Mouse (Mus musculus) lung, embryonic 16.5 days (tissue): ENCODE measurements around the gene Large1. TPM values are rescaled to one million over a fixed set of nuclear protein-coding genes. Genes with fewer than 3 reads are reported as not detected.

Experiments used
- ATAC-seq: fragments of 200-750 bp; cut with Nextera tagmentation; 2 replicates; pipeline ENCODE4 v1.8.0; 2017; ENCODE audit warnings: low read depth, mild to moderate bottlenecking, moderate library complexity
- H3K27ac ChIP-seq: fragments of 300-500 bp; sonication (generic); 2 replicates; pipeline ENCODE4 v1.5.1; 2014; ENCODE audit warnings: mild to moderate bottlenecking, control low read depth, low read length
- H3K27me3 ChIP-seq: fragments of 300-500 bp; sonication (generic); 2 replicates; pipeline ENCODE4 v1.6.1; 2014; ENCODE audit warnings: low read depth, low read length, mixed read lengths; ENCODE audit not compliant: control insufficient read depth, insufficient read depth
- H3K36me3 ChIP-seq: fragments of 300-500 bp; sonication (generic); 2 replicates; pipeline ENCODE4 v1.6.1; 2014; ENCODE audit warnings: low read length; ENCODE audit not compliant: control insufficient read depth, insufficient read depth
- H3K4me1 ChIP-seq: fragments of 300-500 bp; sonication (generic); replicated peaks from 2 replicates; pipeline ENCODE4 v1.6.1; 2014; ENCODE audit warnings: low read length, mixed read lengths; ENCODE audit not compliant: control insufficient read depth, insufficient read depth
- H3K4me2 ChIP-seq: fragments of 300-500 bp; sonication (generic); 2 replicates; pipeline ENCODE4 v1.6.1; 2014; ENCODE audit warnings: low read depth, low read length, control low read depth
- H3K4me3 ChIP-seq: fragments of 300-500 bp; sonication (generic); 2 replicates; pipeline ENCODE4 v1.5.1; 2014; ENCODE audit warnings: mild to moderate bottlenecking, low read length, control low read depth
- H3K9ac ChIP-seq: fragments of 300-500 bp; sonication (generic); 2 replicates; pipeline ENCODE4 v1.6.1; 2014; ENCODE audit warnings: low read length, control low read depth
- H3K9me3 ChIP-seq: fragments of 300-500 bp; sonication (generic); 2 replicates; pipeline ENCODE4 v1.6.1; 2016; ENCODE audit warnings: low read length; ENCODE audit not compliant: control insufficient read depth
- WGBS: fragments of 180-500 bp; shearing (Covaris S2); extraction: QIAGEN DNeasy Blood & Tissue Kit; methylation state at CpG from one replicate; pipeline ENCODE4 v1.1.7; 2014; 5-methylcytosine and 5-hydroxymethylcytosine counted together
- polyA plus RNA-seq: library from polyadenylated mRNA; unstranded; fragments of >200 nt; fragmentation: Nextera tagmentation; extraction: Ambion mirVana; gene quantifications from 2 replicates; pipeline ENCODE4 v1.2.1, GENCODE M21; 2015

Gene Large1
- polyA plus RNA-seq, 1 experiment from 2014 or later: 5.1 TPM

DNA sequence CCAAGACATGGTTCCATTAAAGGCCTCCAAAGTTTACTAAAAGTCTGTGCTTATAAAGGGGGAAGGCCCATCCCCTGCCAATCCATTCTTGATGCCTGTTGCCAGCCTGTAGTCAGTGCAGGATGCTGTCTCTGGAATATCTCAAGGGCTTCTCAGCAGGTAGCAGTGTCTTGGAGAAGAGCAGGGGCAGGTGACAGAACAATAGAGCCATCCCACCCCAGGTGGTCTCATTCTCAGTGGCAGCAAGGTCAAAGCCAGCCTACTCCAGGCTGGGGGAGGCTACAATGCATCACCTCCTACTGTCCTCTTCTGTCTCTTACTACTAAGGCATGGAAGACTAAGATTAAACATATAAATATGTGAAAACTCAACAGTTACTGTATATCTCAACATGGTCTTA lies 323.6 kb downstream of the Large1 start:
- no peaks in the 10 kb centered on the region for H3K9me3 ChIP-seq
- no peak overlapping the region for H3K4me2 ChIP-seq
- ATAC-seq: no peak
- no peak overlapping the region for H3K9ac ChIP-seq
- no peaks in the 10 kb centered on the region for H3K36me3 ChIP-seq
- H3K27me3 ChIP-seq: no peaks in the 10 kb centered on the region
- H3K4me1 ChIP-seq: no peaks in the 10 kb centered on the region
- H3K4me3 ChIP-seq: no peak overlapping the region
- H3K27ac ChIP-seq: no peak overlapping the region

DNA sequence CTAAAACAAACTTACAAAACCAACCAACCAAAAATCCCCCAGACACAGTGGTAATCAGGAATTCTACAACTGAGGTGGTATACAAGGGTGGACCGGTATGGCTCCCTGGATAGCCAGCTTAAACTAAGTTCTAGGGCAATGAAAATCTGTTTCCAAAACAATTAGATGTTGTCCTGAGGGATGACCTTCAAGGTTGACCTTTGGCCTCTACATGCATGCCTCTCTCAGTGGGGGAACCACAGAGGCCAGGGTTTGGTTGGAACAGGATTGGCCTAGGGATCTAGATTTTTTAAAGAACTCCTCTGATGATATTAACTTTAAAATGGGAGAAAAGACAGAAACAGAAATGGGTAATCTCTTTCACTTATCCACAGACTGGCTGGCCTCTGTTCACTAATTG lies 335.1 kb downstream of the Large1 start:
- Histone ChIP-seq H3K27ac (no peak overlapping the region), H3K9ac (no peak overlapping the region), H3K9me3 (no peaks in the 10 kb centered on the region), H3K27me3 (no peaks in the 10 kb centered on the region), H3K4me3 (no peak overlapping the region), H3K36me3 (no peaks in the 10 kb centered on the region), H3K4me1 (no peaks in the 10 kb centered on the region), H3K4me2 (no peak overlapping the region)
- 90% methylated on average over 1 of the region's 1 CpGs for WGBS
- ATAC-seq: no peak

DNA sequence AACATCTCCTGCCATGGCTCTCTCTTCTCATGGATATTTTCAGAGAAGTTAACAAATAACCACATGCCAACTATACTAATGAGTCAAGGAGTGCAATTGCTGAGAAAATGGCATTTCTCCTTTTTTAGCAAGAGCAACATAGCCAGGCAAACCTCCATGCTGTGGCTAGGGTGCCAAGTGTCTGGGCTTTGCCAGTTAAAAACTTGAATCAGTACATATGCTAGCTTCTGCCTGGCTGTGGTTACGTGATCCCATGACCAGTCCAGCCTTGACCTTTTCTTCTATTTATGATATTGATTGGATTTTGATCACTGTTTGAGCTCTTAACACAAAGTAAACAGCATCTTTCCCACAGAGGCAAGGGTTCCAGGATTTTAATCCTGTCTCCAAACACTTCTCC lies 335.7 kb downstream of the Large1 start:
- H3K27me3 ChIP-seq: no peaks in the 10 kb centered on the region
- no peaks in the 10 kb centered on the region for H3K9me3 ChIP-seq
- no peak for ATAC-seq
- no peak overlapping the region for H3K4me2 ChIP-seq
- 86% methylated on average over 1 of the region's 1 CpGs for WGBS
- no peaks in the 10 kb centered on the region for H3K4me1 ChIP-seq
- H3K9ac ChIP-seq: no peak overlapping the region
- no peak overlapping the region for H3K4me3 ChIP-seq
- no peak overlapping the region for H3K27ac ChIP-seq
- H3K36me3 ChIP-seq: no peaks in the 10 kb centered on the region

DNA sequence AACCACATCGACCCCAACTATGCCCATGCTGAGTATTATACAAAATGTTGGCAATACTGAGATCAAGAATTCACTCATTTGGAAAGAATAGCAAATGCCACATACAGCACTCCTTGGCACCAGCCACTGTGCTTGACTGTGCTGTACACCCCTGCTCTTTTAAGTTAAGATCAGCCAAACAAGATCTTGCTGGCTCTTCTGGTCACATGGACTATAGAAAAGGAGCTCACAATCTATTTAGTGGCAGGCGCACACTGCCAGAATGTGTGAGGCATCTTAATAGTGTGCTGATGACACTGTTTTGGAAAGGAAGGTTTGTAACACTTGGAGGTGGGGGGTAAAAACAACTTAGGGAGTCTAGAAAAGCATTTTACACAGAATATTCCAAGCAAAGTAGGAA lies 337.0 kb downstream of the Large1 start:
- WGBS: 82% methylated on average over 2 of the region's 2 CpGs
- no peaks in the 10 kb centered on the region for H3K36me3 ChIP-seq
- no peaks in the 10 kb centered on the region for H3K4me1 ChIP-seq
- ATAC-seq: no peak
- H3K9me3 ChIP-seq: no peaks in the 10 kb centered on the region
- no peak overlapping the region for H3K27ac ChIP-seq
- no peaks in the 10 kb centered on the region for H3K27me3 ChIP-seq
- no peak overlapping the region for H3K9ac ChIP-seq
- H3K4me2 ChIP-seq: no peak overlapping the region
- H3K4me3 ChIP-seq: no peak overlapping the region

DNA sequence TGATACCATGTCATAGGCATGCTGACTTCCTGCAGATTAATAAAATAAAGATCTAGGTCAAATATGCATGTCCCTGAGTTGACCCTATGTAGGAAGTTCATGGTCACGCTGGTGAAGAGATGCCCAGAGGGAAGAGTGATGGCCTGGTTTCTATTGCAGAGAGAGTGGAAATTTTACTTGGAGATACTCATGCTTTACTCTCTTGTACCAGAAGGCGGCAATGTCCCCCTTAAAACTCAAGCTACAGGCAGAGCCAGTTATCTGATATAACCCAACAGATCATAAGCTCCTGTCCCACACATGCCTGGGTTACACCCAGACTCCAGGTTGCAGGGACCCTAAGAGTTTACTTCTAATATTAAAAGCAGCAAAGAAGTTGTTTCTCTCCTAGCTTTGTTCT lies 345.9 kb downstream of the Large1 start:
- Histone ChIP-seq H3K4me3 (no peak overlapping the region), H3K4me1 (no peaks in the 10 kb centered on the region; the same call in 1 of the 2 replicates), H3K9me3 (no peaks in the 10 kb centered on the region), H3K27me3 (no peaks in the 10 kb centered on the region), H3K9ac (no peak overlapping the region), H3K36me3 (no peaks in the 10 kb centered on the region), H3K4me2 (no peak overlapping the region), H3K27ac (no peak overlapping the region)
- no peak for ATAC-seq
- WGBS: 33% methylated on average over 2 of the region's 2 CpGs

DNA sequence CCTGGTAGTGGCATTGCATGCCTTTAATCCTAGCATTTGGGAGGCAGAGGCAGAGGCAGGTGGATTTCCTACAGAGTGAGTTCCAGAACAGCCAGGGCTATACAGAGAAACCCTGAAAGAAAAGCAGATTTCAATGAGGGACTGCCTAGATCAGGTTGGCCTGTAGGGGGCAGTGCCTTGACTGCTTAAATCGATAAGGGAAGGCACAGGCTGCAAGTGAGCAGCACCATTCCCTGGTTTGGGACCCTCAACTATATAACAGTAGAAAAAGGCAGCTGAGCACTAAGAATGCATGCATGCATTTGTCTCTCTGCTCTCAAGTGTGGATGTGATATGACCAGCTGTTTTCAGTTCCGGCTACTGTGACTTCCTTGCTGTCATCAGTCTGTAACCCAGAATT lies 349.5 kb downstream of the Large1 start:
- WGBS: 25% methylated on average over 2 of the region's 2 CpGs
- H3K27me3 ChIP-seq: no peaks in the 10 kb centered on the region

DNA sequence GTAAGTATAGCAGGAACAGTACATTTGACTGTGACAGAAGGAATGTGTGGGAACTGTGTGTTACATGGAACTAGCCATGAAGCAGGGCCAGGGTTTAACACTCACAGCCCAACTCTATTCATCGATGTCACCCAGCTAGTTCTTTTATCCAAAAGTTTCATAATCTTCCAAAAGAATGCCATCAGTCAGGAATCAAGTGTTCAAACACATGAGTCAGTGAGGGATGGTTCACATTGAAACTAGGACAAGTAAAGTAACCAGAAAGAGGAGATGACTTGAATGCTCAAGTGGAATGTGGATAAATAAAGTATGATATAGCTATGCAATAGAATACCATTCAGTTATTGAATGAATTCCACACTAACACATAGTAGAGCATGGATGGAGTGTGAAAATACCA lies 359.5 kb downstream of the Large1 start:
- no peaks in the 10 kb centered on the region for H3K9me3 ChIP-seq
- ATAC-seq: no peak
- WGBS: 94% methylated on average over 1 of the region's 1 CpGs
- no peak overlapping the region for H3K27ac ChIP-seq
- H3K4me3 ChIP-seq: no peak overlapping the region
- no peak overlapping the region for H3K4me2 ChIP-seq
- no peaks in the 10 kb centered on the region for H3K27me3 ChIP-seq
- no peaks in the 10 kb centered on the region for H3K4me1 ChIP-seq
- H3K36me3 ChIP-seq: no peaks in the 10 kb centered on the region
- H3K9ac ChIP-seq: no peak overlapping the region

More for the DNA sequence above, 349.5 kb downstream of the Large1 start:
- H3K4me3 ChIP-seq: no peak overlapping the region
- ATAC-seq: no peak
- no peak overlapping the region for H3K4me2 ChIP-seq
- no peaks in the 10 kb centered on the region; the same call in 1 of the 2 replicates for H3K4me1 ChIP-seq
- H3K27ac ChIP-seq: no peak overlapping the region
- H3K9me3 ChIP-seq: no peaks in the 10 kb centered on the region
- H3K9ac ChIP-seq: no peak overlapping the region
- H3K36me3 ChIP-seq: no peaks in the 10 kb centered on the region

DNA sequence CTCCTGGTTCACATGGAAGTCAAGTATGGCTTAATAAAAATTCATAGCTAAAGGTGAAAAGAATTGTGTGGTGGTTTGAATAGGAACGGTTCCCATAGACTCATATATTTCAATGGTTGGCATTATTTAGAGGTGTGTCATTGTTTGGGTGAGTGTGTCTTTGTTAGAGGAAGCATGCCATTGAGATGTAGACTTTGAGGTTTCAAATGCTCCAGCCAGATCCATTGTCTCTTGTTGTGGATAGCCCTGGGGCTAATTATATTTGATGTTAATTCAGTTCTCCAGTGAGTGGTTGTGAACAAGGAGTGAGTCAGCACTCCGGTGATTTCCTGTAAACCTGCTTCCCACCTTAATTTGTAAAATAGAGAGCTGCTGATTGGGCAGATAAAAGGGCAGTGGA lies 362.9 kb downstream of the Large1 start:
- no peaks in the 10 kb centered on the region for H3K27me3 ChIP-seq
- ATAC-seq: no peak
- WGBS: 69% methylated on average over 2 of the region's 2 CpGs
- no peaks in the 10 kb centered on the region for H3K4me1 ChIP-seq
- no peaks in the 10 kb centered on the region for H3K9me3 ChIP-seq
- no peak overlapping the region for H3K27ac ChIP-seq
- no peak overlapping the region for H3K4me2 ChIP-seq
- H3K4me3 ChIP-seq: no peak overlapping the region
- H3K36me3 ChIP-seq: no peaks in the 10 kb centered on the region
- H3K9ac ChIP-seq: no peak overlapping the region

DNA sequence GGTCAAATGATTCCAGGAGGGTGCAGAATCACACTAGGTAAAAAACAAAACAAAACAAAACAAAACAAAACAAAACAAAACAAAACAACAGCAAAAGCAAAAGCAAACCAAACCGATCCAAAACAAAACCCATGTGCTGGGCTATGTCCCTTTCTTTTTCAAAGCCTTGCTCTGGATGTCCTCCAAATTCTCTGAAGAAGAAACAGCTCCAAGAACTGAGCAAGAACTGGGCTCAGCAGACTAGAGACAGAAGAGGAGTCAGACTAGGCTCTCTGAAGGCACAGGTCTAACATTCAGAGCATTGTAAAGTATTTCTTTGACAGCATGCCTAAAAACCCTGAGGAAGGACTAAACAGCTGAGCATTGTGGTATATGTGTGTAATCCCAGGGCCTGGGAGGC lies 370.5 kb downstream of the Large1 start:
- Histone ChIP-seq H3K4me3 (no peak overlapping the region), H3K36me3 (no peaks in the 10 kb centered on the region), H3K9me3 (no peaks in the 10 kb centered on the region), H3K9ac (no peak overlapping the region), H3K4me1 (no peaks in the 10 kb centered on the region), H3K27me3 (no peaks in the 10 kb centered on the region), H3K4me2 (no peak overlapping the region), H3K27ac (no peak overlapping the region)
- WGBS: 93% methylated on average over 1 of the region's 1 CpGs
- ATAC-seq: no peak

DNA sequence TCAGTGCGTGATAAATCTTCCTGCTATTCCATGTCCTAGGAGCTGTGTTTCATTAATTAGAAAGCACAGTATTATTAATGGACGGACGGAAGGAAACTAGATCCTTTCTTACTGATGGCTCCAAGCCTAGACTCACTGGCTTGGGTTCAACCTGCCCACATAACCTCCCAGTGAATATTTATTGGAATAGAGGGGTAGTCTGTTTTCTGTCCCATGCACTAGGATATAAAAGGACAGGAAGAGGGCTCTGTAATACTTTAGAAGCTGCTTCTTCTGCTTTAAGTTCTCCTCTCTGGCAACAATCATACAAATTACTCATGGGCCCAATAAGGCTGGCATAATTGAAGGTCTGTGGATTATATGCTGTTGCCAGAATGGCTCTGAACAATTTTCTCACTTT lies 398.3 kb downstream of the Large1 start:
- no peak for ATAC-seq

More for the DNA sequence above, 398.3 kb downstream of the Large1 start:
- 85% methylated on average over 3 of the region's 3 CpGs for WGBS
- Histone ChIP-seq H3K27ac (no peak overlapping the region), H3K4me1 (no peaks in the 10 kb centered on the region), H3K36me3 (no peaks in the 10 kb centered on the region), H3K4me2 (no peak overlapping the region), H3K4me3 (no peak overlapping the region), H3K9me3 (no peaks in the 10 kb centered on the region), H3K27me3 (no peaks in the 10 kb centered on the region), H3K9ac (no peak overlapping the region)
